Mouse (Mus musculus): Measurements from ENCODE around the gene Timm17b.
A peak's percentile ranks its signal among the peaks of the same experiment; 100 is the strongest.
"Not testable (repeated sequence)": the region's sequence is repeated elsewhere in the genome, so short reads cannot be mapped to it uniquely, and the experiment has no call there.

Timm17b gene

DNA sequence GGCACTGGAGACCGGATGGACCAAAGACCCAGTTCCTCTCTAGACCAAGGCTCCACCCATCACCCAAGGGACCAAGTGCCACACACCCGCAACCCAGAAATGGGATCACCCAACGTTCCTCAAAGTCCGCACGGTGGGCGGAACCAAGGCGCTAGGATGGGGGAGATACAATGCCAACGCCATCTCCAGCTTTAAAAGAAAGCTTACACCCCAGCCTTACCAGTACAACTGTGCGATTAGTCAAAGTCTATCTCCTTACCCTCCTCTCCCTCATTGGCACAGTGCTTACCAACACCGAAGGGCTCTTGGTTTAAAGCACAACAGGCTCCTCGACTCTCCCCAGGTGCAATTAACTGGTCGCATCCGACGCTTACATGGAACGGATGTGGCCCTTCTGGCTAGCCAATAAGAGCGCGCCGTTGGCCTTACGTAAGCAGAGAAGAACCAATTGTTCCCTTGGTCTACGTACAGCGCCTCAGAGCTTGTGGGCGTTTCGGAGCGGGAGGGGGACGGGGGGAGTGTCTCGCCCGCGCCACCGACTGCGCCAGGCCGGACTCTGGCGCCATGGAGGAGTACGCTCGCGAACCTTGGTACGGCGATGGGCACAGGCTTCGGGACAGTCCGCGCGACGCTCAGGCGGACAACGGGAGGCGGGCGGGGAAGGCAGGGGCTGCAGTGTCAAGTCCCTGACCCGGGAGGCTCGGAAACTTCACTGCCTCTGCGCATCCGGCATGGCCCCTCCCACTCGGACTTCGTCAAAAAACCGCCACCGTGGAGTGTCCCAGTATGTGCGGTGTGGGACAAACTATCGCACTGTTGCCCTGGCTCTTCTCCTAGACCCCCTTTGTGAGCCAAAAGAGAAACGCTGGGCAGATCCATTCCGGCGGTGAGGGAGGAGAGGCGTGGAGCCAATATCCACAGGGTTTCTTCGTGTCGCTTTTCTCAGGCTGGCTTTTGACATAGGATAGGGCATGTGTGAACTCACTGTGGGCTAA lies at the start of gene Timm17b, which contains the start of gene Pqbp1:
Gene Timm17b (plus strand): TSS at position 478 of the 995 bp plus-strand sequence.
Gene Pqbp1 (minus strand): TSS at position 390 of the 995 bp plus-strand sequence.
- DNase-seq, result peak; percentile 84

DNA sequence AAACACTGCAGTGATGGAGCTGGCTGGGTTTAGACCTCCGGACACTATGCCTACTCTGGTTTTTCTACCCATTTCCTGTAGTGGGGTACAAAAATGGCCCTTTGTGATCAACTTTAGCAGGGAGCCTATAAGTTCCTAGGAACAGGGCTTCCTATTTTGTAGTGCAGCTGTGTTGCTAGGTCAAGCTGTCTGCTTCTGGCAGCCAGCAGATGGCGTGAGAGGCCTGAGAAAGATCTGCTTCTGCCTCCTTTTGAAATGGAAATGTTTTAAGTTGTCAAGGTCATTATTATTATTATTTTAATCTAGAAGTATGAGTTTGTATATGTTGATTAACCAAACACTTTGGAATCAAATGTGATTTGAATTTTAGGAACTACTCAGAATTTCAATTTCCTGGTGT lies 44.6 kb upstream of the Timm17b start:
- peak; percentile 44 for DNase-seq

DNA sequence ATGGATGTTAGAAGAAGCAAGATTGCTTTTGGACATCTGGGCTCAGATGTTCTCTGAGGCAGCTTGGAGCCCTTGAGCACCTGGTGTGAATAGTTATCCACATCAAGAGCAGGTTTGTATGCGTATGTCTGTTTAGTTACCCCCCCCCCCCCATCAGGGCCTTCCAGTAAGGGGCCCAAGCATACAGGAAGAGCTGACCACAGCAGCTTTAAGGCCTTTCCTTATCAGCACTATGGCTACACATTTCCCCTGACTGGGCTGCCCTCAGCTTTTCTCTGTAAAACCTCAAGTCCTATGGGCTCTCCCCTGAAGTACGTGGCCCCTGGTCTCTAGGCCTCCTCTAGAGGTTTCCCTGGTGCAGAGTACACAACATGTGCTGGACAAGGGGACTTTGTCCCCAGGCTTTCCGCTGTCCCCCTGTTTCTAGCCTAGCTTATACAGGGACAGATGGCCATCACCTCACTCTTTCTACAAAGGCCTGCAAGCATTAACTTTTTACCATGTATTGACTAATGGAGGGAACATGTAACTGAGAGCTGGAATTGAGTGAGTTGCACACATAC lies 39.9 kb upstream of the Timm17b start:
- no peak for DNase-seq

DNA sequence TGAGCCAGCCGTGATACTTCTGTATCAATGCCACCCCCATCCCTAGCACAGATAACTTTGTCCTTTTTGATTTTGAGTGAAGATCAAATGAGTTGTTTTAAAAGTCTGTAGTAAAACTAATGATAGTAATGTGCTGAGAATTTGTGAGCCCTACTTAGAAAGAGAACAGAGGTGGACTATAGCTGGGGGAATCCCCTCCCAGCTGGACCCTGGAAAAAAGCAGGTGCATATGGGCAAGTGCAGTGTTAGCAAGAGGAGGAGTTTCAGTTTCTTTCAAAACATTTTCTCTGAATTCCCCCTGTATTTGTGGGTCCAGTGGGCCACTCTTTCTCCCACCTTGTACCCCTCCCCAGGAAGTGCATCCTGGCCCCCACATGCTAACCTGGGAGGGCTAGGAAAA lies 36.0 kb upstream of the Timm17b start:
- no peak for DNase-seq

DNA sequence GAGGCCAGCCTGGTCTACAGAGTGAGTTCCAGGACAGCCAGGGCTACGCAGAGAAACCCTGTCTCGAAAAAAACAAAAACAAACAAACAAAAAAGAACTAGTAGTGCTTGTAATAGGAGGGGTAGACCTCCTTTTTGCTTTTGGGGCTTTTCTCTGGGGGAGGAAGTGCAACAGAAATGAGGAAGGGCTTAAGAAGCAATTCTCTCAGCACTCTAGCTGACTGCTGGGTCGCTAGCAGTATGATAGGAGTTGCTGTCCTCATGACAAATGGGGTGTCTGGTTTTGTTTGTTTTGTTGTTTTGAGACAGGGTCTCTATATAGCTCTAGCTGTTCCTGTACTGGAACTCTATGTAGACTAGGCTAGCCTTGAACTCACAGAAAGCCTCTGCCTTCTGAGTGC lies 34.6 kb upstream of the Timm17b start:
- DNase-seq, result no peak

DNA sequence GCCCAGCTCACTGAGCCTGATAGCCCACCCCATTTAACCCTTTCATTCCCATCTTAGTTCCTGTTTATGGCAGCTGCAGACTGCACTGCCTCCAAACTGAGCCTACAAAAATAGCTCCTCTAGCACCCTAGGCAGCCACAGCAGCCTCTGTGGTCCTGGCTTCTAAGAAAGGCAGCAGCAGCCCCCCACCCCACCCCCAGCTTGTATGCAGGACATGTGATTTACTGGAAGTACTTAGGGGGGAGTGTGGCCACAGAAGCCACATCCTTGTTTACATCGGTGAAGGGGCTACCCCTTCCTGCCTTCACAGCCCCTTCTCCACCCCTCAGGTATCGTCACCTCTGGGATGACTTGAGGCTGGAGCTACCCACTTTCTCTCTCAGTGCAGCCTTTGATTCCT lies 33.8 kb upstream of the Timm17b start:
- DNase-seq, result peak; percentile 23

DNA sequence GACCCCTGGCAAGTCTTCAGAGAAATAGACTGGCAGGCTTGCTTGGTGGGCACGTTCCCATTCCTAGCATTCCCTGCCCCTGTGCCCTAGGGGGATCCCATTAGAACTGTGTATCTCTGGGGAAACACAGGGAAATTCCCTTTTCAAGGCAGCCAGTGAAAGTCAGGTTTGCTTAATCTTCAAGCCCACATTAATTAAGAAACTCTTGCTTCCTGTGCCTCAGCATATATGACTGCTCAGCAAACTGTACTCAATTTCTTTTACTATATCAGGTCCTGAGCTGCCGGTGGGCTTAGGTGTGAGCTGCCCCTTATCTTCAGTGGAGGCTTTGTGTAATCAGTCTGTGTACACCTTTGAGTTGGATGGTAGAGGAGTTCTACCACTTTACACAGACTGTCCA lies 33.4 kb upstream of the Timm17b start:
- DNase-seq, result no peak

DNA sequence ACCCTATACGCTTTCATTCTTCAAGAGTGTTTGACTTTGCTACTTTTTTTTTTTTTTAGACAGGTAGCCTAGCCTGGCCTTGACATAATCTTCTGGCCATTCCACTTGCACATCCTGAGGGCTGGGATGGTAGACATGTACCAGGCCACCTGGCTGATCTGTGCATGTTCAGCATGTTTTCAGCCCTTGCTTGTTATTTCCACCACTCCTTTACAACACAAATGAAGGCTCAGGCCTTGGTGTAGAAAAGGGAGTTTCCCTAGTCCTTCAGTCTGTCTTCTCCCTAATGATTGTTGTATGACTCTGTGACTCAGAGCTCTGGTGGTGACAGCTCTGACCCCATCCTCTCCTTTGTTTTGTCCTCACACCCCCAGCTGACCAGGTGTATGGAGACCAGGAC lies 32.0 kb upstream of the Timm17b start:
- no peak for DNase-seq

DNA sequence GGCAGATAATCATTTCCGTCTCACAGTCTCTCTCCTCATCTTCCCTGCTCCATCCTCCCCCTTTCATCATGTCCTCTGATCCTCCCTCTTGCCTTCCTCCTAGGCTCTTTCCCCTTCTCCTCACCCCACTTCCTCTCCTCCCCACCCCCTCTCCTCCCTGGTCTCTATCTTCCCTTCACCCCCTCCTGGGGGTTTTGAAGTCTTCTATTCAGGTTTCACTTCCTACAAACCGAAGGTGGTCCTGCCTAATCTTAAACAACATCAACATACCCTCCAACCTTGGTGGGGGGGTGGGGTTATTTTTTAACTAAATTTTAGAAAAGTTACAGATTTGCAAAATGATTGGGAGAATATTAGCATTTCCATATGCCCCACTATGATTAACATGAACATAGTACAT lies 30.7 kb upstream of the Timm17b start:
- no peak for DNase-seq

DNA sequence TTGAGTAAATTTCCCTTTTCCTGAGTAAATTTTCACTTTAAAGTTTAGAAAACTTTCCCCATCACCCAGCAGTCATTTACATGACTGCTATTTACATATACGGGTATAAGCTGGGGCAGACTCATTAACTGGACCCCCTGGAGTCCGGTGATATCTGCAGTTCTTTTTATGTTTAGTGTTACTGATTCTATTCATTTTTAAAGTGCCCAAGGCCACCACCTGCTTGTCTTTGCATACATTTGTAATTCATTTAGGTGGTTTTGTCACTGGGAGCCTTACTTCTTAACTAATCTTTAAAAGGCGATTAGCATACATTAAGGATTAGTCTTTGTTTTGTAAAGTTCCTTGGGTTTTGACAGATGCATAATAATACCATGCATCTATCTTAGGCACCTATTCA lies 29.3 kb upstream of the Timm17b start:
- no peak for DNase-seq

DNA sequence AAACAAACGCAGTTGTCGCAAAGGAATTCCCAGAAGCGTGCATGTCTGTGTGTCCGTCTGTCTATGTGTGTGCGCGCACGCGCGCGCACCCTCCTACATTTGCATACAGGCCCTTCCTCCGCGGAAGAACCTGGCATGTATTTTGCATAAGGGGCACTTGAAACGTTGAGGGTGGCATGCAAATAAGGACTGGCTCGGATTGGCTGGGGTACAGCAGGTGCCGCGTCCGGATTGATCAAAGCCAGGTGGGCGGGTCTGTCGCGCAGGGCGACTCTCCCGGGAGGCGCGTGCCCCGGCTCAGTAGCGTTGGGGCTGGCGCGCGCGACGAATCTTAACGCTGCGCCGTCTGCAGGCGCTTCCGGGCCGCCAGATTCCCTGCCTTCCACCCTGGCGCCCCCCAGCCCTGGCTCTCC lies 21.1 kb upstream of the Timm17b start, which contains the start of gene Pim2:
Gene Pim2 (plus strand): TSS at position 256 of the 413 bp plus-strand sequence.
- DNase-seq, result peak; percentile 87

DNA sequence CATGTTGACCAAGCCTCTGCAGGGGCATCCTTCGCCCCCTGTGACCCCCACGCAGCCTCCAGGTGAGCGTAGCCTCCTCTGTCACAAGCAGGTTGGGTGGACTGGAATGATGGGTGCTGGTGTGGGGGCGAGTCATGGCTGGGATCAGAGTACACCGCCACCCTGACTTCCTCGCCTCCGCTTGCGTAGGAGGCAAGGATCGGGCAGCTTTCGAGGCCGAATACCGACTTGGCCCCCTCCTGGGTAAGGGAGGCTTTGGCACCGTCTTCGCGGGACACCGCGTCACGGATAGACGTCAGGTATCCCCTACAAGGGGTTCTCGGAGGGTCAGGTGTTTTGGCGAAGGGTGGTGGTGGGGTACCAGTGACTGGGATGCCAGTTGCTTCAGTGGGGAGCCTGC lies 20.7 kb upstream of the Timm17b start:
- DNase-seq, result no peak

DNA sequence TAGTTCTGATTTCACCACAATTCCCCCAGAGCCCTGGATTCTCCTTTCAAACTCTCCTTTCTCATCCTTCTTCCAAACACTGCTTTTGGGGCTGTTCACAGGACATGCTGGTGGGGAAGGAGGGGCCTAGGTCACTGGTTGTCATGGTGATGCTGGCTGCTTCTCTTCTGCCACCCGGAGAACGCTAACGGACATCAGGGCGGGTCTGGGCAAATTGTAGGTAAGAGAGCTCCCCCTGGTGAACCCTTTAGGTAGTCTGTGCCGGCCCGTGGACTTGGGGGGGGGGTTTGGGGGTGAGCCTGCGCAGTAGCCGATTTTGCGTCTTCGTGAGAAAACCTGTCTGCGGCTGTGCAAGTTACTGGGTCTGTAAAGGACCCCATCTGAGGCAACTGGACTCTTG lies 19.3 kb upstream of the Timm17b start:
- DNase-seq, result peak; percentile 51

DNA sequence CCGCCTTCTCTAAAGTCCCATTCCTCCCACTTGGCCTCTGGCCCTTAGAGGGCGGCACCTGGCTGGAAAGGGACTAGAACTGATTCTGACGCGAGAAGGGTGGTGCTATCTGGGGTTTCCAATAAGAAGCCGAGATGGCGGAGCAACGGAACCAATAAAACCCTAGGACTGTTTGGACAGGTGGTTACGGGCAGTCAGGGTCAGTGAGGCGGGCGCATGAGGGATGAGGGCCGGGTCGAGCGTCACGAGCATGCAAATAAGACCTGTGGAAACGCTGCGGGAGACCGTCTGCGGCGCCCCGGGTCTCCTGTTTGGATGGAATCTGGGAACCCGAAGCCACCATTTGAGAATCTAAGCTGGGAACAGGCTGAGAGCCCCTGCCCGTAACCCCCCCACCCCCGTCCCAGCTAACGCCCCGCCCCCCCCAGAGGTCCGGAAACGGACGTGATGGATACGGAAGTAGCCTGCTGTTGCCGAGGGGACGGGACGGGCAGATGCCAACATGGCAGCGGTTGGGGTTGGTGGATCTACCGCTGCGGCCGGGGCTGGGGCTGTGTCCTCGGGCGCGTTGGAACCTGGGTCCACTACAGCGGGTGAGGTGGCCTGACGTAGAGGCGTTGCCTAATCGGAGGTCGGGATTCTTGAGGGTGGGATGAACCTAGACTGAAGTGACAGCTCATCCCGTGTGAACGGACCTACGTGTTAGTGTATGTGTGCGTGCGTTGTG lies 15.2 kb upstream of the Timm17b start, which contains the start of gene Slc35a2:
Gene Slc35a2 (plus strand): TSS at position 188 of the 727 bp plus-strand sequence.
- DNase-seq, result peak; percentile 62

DNA sequence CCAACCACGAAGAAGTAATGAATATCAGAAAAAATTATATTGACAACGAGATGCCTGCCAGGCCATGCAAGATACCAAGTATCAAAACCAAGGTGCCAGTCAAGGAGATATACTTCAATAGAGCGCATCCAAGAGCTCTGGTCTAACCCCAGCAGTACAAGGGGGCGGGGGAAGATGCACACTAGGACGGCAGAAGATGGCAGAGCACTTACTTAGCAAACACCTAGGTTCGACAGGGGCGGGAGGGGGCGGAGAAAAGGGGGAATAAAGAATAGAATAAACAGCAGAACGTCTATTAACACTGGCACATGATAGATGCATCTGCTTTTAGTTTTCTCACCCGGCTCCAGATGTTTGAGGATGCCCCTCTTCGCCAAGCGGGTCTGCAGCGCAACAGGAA lies 946 bp upstream of the Timm17b start:
- peak; percentile 8 for DNase-seq

DNA sequence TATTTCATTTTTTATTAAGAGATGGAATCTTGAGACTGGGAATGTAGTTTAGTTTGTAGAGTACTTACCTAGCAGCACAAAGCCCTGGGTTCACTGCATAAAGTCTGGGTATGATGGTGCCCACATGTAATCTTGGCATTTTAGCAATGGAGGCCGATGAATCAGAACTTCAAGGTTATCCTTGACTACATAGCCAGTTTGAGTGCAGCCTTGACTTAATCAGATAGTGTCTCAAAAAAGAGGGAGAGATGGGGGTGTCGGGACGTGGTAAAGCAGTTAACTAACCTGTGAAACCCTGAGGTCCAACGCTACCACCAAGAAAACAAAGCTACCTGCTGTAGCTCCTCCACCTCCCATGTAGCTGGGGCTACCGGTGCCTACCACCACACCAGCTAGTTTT lies 5.3 kb downstream of the Timm17b start:
- DNase-seq, result no peak

DNA sequence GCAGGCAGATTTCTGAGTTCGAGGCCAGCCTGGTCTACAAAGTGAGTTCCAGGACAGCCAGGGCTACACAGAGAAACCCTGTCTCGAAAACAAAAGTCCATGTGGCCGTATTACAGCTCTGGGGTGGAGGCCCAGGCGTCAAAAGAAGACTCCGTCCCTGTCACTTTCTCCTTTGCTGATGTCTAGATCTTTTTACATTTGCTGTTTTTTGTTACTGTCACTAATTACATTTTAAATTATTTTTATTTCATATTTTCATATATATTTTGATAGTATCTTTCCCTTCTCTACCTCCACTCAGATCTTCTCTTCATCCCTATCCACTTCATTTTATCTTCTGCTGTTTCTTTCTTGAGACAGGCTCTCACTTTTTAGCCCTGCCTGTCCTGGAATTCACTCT lies 8.6 kb downstream of the Timm17b start, which contains the start of gene Gm10491:
Gene Gm10491 (minus strand): TSS at position 101 of the 400 bp plus-strand sequence.
- DNase-seq, result no peak

DNA sequence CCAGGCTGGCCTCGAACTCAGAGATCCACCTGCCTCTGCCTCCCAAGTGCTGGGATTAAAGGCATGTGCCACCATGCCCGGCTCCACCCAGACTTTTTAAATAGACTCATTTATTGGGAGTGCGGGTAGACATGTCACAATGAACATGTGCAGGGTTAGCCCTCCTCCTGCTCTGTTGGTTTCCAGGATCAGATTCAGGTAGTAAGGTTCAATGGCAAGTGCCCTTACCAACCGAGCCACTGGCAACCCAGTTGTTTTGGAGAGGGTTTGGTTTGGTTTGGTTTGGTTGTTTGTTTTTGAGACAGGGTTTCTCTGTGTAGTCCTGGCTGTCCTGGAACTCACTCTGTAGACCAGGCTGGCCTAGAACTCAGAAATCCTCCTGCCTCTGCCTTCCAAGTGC lies 10.1 kb downstream of the Timm17b start, which contains the start of gene Gm10490:
Gene Gm10490 (plus strand): TSS at position 301 of the 400 bp plus-strand sequence.
- DNase-seq, result not testable (repeated sequence)

DNA sequence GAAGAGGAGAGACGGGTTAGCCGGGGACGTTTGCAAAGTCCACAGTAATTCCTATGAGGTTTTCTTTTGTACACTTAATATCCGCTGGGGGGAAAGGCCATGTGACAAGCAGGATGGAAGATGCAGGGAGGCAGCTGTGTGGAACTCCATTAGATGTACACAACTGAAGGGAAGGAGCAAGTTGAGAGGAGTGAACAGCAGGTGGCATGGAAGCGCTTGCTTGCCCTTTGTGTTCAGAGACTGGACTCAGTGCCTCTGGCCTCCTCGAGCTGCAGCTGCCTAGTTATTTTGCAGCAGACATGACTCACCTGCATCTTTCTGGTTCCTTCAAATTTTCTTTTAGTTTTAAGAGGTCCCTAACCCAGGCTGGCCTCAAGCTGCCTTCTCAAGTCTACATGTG lies 11.3 kb downstream of the Timm17b start:
- no peak for DNase-seq

DNA sequence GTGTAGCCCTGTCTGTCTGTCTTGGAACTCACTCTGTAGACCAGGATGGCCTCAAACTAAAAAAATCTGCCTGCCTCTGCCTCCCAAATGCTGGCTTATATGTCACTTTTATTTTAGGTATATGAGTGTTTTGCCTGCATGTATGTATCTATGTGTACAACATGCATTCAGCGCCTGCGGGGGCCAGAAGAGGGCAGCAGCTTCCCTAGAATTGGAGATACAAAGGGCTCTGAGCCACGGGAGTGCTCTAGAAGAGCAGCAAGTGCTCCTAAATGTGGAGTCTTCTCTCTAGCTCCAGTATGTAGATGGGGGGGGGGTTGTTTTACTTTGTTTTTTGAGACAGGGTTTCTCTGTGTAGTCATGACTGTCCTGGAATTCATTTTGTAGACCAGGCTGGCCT lies 16.5 kb downstream of the Timm17b start:
- DNase-seq, result peak; percentile 39

DNA sequence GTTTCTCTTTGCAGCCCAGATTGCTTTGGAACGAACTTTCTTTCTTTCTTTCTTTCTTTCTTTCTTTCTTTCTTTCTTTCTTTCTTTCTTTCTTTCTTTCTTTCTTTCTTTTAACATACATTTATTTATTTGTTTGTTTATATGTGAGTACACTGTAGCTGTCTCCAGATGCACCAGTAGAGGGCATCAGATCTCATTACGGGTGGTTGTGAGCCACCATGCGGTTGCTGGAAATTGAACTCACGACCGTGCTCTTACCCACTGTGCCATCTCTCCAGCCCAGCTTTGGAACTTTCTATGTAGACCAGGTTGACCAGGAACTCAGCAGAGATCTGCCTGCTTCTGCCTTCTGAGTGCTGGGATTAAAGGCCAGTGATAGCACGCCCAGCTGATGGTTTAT lies 18.8 kb downstream of the Timm17b start:
- DNase-seq, result not testable (repeated sequence)

DNA sequence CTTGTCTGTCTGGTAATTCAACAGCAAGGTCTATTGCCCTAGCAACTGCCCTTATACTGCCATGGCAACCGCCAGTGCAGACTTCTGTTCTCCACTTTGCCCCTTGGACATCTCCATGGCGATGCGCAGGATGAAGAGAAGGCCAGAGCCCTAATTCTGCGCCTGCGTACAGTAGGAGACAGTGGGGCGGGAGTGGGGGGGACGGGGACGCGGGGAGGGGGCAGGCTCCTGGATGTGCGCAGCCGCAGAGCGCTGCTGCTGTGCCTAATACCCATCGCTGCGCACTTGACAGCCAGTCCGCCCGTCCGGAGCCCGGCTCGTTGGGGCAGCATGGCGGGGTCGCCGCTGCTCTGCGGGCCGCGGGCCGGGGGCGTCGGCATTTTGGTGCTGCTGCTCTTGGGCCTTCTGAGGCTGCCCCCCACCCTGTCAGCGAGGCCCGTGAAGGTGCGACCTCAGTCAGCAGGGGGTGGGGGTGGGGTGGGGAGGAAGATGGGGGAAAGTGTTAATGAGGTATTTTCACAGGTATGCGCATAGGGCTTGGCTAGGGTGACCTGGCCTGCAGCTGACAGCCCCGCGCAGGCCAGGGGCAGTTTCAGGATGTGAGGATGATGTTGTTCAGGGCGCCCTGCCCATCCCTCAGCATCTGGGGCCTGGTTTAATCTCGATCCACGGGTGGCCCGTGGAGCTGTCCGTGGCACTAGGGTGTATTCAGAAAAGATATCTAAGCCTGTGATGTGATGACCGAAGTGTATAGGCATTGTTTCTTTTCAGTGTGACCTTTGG lies 20.6 kb downstream of the Timm17b start, which contains the start of gene Pcsk1n:
Gene Pcsk1n (plus strand): TSS at position 222 of the 783 bp plus-strand sequence.
- DNase-seq, result no peak

Measured in thymus, postnatal 25 days (tissue).